Mouse (Mus musculus): ENCODE measurements around the gene Ubash3b. TPM values are rescaled to one million over a fixed set of nuclear protein-coding genes. Genes with fewer than 3 reads are reported as not detected.

Ubash3b gene
- polyA plus RNA-seq, 1 experiment from 2014 or later = 5.7 TPM

DNA sequence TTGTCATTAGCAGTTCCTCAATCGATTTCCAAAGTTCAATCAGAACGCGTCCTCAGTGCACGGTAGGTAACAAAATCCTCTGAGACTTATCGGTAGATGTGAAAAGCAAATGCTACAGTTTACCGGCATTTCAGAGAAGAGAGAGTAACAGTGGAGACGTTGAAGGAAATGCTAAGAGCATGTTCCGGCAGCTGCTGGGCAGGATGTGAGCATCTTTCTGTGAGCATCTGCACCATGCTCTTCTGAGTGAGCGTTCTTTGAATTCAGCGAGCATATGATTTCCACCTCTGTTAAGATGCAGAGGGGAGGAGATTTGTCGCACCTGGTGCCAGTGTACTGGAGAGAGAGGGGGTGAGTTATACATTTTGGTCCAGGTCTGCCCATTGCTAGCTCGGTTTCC lies 45.4 kb downstream of the Ubash3b start:
- no peak overlapping the region for H3K4me3 ChIP-seq (replicated peaks)
- peaks cover 29% of the 10 kb centered on the region for H3K4me1 ChIP-seq (replicated peaks)
- no peak overlapping the region for H3K4me2 ChIP-seq
- H3K27ac ChIP-seq (replicated peaks) = no peak overlapping the region
- ATAC-seq (ENCODE audit: insufficient read depth) = no peak
- WGBS (ENCODE audit: insufficient replicate concordance) = 79% methylated on average over 12 of the region's 12 CpGs
- H3K36me3 ChIP-seq (replicated peaks) = no peaks in the 10 kb centered on the region
- no peaks in the 10 kb centered on the region for H3K27me3 ChIP-seq
- no peak overlapping the region for H3K9ac ChIP-seq
- no peaks in the 10 kb centered on the region for H3K9me3 ChIP-seq (replicated peaks)

DNA sequence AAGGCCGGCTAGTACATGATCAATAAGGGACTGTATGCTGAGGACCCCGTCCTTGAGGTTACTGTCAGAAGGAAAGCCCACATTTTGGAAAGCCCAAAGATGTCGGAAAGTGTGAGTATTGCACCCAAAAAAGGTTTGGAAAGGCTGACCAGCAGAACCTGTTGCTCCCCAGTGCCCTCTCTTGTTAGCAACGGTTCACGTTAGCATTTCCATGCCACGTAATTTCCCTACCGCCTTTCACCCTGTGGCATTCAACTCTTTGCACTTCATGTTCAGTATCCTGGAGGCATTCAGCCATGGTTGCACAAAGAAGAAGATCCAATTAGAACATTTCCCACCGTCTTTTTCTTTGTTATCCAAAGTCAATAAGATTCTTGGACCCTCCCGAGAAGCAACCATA lies 47.1 kb downstream of the Ubash3b start:
- no peak overlapping the region for H3K27ac ChIP-seq (replicated peaks)
- WGBS (ENCODE audit: insufficient replicate concordance) = 76% methylated on average over 9 of the region's 9 CpGs
- H3K27me3 ChIP-seq = no peaks in the 10 kb centered on the region
- no peaks in the 10 kb centered on the region for H3K36me3 ChIP-seq (replicated peaks)
- H3K9ac ChIP-seq = no peak overlapping the region
- no peak overlapping the region for H3K4me3 ChIP-seq (replicated peaks)
- no peak overlapping the region for H3K4me2 ChIP-seq
- no peaks in the 10 kb centered on the region for H3K9me3 ChIP-seq (replicated peaks)
- H3K4me1 ChIP-seq (replicated peaks) = peaks cover 17% of the 10 kb centered on the region
- no peak for ATAC-seq (ENCODE audit: insufficient read depth)

DNA sequence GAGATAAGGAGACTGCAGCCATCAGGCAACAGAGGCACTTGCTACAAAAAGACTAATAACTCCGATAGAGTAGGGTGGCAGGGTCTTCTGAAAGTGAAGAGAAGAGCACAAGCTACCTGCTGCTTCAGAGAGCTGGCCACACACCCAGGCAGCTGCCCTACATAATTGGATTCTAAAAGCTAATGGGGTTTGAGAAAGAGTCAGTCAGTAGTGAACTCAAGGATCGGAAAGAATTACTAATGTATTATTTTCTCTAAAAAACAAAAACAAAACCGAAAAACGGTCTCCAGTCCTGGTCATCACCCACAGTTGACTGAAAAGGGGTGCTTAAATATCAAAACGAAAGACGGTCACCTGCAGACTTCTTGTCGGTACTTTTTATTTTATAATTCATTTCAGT lies 51.7 kb downstream of the Ubash3b start:
- peaks cover 4% of the 10 kb centered on the region; the same call in 1 of the 2 replicates for H3K27me3 ChIP-seq
- no peaks in the 10 kb centered on the region for H3K36me3 ChIP-seq (replicated peaks)
- no peak overlapping the region for H3K4me3 ChIP-seq (replicated peaks)
- 56% methylated on average over 7 of the region's 7 CpGs for whole genome bisulfite sequencing (ENCODE audit: insufficient replicate concordance)
- no peak overlapping the region for H3K27ac ChIP-seq (replicated peaks)
- no peaks in the 10 kb centered on the region for H3K9me3 ChIP-seq (replicated peaks)
- no peak overlapping the region for H3K4me2 ChIP-seq
- 0 out of 2 replicates have a peak, but pooled peaks cover 4% of the 10 kb centered on the region for H3K4me1 ChIP-seq (replicated peaks)
- ATAC-seq (ENCODE audit: insufficient read depth) = no peak
- no peak overlapping the region for H3K9ac ChIP-seq

DNA sequence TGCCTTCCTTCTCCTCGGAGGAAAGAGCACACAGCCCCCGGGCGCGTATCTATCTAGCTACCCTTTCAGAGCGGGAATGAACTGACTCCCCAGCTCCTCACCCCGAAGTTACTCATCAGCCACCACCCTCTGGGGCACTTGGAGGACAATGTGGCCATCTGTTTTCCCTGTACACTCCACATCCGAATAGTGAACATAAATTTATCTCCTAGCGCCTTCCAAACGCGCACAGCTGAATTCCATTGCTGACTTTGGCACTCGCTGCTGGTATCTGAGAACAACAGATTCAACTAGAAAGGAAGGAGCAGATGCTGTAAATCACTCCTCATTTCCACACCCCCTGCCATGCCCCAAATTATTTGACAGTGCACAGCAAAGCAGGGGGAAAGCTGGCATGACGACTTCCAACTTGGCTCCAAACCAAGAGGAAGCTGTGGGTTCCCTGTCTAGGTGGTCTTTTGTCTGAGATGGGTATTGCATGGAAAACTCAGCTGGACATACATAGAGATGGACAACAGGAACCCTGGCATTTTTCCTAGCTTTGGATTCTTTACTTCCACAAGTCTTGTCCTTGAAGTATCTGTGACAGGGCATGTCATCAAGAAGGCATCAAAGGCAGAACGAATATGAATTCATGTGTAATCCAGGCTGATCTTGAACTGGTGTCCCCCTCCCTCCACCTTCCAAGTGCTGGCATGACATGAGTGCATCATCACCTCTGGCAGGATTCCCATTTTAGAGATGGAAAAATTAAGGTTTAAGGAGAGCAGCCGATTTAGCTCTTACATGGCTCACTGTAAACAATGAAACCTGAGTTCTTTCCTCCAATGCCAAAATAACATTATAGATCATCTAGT lies 52.9 kb downstream of the Ubash3b start:
- WGBS (ENCODE audit: insufficient replicate concordance) = 45% methylated on average over 14 of the region's 14 CpGs
- no peaks in the 10 kb centered on the region for H3K36me3 ChIP-seq (replicated peaks)
- no peak overlapping the region for H3K27ac ChIP-seq (replicated peaks)
- no peak overlapping the region for H3K4me3 ChIP-seq (replicated peaks)
- H3K27me3 ChIP-seq = peaks cover 4% of the 10 kb centered on the region; the same call in 1 of the 2 replicates
- H3K4me1 ChIP-seq (replicated peaks) = 0 out of 2 replicates have a peak, but pooled peaks cover 5% of the 10 kb centered on the region
- H3K9ac ChIP-seq = no peak overlapping the region
- ATAC-seq (ENCODE audit: insufficient read depth) = no peak
- H3K4me2 ChIP-seq = no peak overlapping the region
- no peaks in the 10 kb centered on the region for H3K9me3 ChIP-seq (replicated peaks)

DNA sequence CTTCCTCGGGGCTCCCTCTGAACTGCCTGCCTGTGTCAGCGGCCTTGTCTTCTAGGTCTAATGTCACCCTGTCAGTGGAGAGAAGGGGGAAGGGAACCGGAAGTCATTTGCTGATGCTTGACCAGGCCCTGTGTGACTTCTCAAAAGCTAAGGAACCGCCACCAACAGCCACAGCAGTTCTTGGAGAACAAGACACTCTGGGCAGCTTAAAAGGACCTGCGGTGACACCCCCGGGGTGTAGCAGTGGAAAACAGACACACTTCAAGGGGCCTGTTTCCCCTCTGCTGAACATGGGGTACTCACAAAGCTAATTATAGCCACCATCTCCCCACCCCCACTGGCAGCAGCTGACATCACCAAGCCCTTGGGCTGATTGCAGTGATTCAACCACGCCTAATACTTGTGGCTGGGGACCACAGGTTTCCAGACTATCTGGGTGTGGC lies 56.3 kb downstream of the Ubash3b start:
- no peak overlapping the region for H3K27ac ChIP-seq (replicated peaks)
- no peaks in the 10 kb centered on the region for H3K36me3 ChIP-seq (replicated peaks)
- no peaks in the 10 kb centered on the region for H3K9me3 ChIP-seq (replicated peaks)
- no peak overlapping the region for H3K9ac ChIP-seq
- 0 out of 2 replicates have a peak, but pooled peaks cover 5% of the 10 kb centered on the region for H3K4me1 ChIP-seq (replicated peaks)
- WGBS (ENCODE audit: insufficient replicate concordance) = 17% methylated on average over 7 of the region's 7 CpGs
- H3K4me3 ChIP-seq (replicated peaks) = no peak overlapping the region
- no peak overlapping the region for H3K4me2 ChIP-seq
- peak; percentile 42; the same call in 1 of the 2 replicates for ATAC-seq (ENCODE audit: insufficient read depth)
- peaks cover 4% of the 10 kb centered on the region; the same call in 1 of the 2 replicates for H3K27me3 ChIP-seq

DNA sequence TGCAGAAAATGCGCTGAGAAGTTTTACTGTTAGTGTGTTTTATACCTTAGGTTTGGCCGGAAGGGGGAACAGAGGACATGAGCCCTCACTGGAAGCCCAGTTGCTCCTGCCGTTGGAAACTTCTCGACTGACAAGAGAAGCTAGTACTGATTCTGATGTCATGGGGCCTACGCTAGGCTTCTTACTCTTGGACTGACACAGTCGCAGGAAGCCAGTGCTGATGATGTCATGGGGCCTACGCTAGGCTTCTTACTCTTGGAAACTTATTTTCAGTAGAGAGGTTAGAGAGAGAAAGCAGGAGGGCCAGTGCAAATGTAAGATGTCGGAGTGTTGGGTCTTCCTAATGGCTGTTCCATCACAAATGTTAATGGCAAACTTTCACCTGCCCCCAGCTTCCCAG lies 57.8 kb downstream of the Ubash3b start:
- Histone ChIP-seq H3K36me3 (replicated peaks) (no peaks in the 10 kb centered on the region), H3K4me3 (replicated peaks) (no peak overlapping the region), H3K9ac (no peak overlapping the region), H3K4me2 (no peak overlapping the region), H3K27me3 (peaks cover 4% of the 10 kb centered on the region; the same call in 1 of the 2 replicates), H3K27ac (replicated peaks) (no peak overlapping the region), H3K9me3 (replicated peaks) (no peaks in the 10 kb centered on the region), H3K4me1 (replicated peaks) (0 out of 2 replicates have a peak, but pooled peaks cover 5% of the 10 kb centered on the region)
- WGBS (ENCODE audit: insufficient replicate concordance) = 69% methylated on average over 8 of the region's 8 CpGs
- ATAC-seq (ENCODE audit: insufficient read depth) = no peak

DNA sequence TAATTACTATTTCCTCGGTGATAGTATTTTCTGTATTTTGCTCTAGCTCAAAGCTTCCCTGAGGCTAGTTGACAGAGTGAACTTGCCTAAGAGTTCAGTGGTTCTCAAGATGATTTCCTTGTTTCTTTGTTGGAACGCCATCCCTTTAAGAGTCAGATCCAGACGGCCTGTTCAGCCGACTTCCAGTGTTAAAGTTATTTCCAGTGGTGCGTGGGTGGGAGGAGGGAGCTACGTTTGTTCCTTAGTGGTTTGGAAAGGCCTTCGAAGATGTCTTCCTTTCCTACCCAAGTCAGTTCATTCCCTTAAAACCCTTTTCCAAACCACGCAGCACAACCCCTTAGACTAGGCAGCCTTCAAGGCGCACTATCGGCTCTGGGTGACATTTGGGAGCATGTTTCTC lies 58.9 kb downstream of the Ubash3b start:
- no peak overlapping the region for H3K4me2 ChIP-seq
- ATAC-seq (ENCODE audit: insufficient read depth) = no peak
- 0 out of 2 replicates have a peak, but pooled peaks cover 2% of the 10 kb centered on the region for H3K4me1 ChIP-seq (replicated peaks)
- H3K27me3 ChIP-seq = 0 out of 2 replicates have a peak, but pooled peaks cover 4% of the 10 kb centered on the region
- no peak overlapping the region for H3K27ac ChIP-seq (replicated peaks)
- no peak overlapping the region for H3K4me3 ChIP-seq (replicated peaks)
- H3K9ac ChIP-seq = no peak overlapping the region
- H3K36me3 ChIP-seq (replicated peaks) = no peaks in the 10 kb centered on the region
- no peaks in the 10 kb centered on the region for H3K9me3 ChIP-seq (replicated peaks)
- WGBS (ENCODE audit: insufficient replicate concordance) = 71% methylated on average over 10 of the region's 10 CpGs

DNA sequence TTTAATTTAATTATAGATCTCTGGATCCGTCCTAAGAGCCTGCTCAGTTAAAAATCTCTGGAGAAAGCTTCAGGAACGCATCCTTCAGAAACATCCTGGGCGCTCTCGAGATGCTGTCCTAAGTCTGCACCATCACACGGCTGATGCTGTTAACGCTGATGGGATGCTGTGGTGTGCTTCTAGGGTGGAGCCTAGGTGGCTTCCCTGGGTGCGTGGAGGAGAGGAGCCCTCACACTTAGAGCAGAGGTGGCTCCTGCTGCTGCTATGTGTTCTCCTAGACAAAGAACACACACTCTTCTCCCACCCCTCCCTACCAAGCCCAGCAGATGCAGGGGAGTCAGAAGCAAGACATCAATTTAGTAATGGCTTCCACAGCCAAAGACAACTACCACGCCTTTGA lies 61.6 kb downstream of the Ubash3b start:
- Histone ChIP-seq H3K4me3 (replicated peaks) (no peak overlapping the region), H3K9ac (no peak overlapping the region), H3K27me3 (no peaks in the 10 kb centered on the region), H3K4me1 (replicated peaks) (0 out of 2 replicates have a peak, but pooled peaks cover 2% of the 10 kb centered on the region), H3K27ac (replicated peaks) (no peak overlapping the region), H3K9me3 (replicated peaks) (no peaks in the 10 kb centered on the region), H3K4me2 (no peak overlapping the region), H3K36me3 (replicated peaks) (no peaks in the 10 kb centered on the region)
- no peak for ATAC-seq (ENCODE audit: insufficient read depth)
- 69% methylated on average over 8 of the region's 8 CpGs for WGBS (ENCODE audit: insufficient replicate concordance)

DNA sequence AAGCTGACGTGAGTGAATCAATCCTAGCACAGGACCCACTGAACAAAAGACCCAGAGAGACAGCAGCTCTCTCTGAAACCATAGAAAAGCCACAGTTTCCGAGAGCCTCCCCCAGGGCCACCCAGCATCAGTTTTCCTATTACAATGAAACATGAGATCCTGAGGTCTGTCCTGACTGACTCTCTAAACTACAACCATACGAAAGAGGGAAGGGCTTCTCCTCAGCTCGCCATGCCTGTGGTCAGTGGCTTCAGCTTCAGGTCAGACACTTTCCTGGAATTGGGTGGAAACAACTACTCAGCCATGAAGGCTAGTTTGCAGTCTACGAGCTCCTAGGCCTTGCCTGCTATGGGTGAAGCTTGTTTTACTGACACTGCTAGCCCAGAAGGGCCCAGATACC lies 62.4 kb downstream of the Ubash3b start:
- ATAC-seq (ENCODE audit: insufficient read depth) = no peak
- H3K4me2 ChIP-seq = no peak overlapping the region
- no peaks in the 10 kb centered on the region for H3K27me3 ChIP-seq
- H3K9ac ChIP-seq = no peak overlapping the region
- no peaks in the 10 kb centered on the region for H3K4me1 ChIP-seq (replicated peaks)
- H3K4me3 ChIP-seq (replicated peaks) = no peak overlapping the region
- no peaks in the 10 kb centered on the region for H3K36me3 ChIP-seq (replicated peaks)
- H3K9me3 ChIP-seq (replicated peaks) = no peaks in the 10 kb centered on the region
- WGBS (ENCODE audit: insufficient replicate concordance) = 46% methylated on average over 5 of the region's 5 CpGs
- no peak overlapping the region for H3K27ac ChIP-seq (replicated peaks)

DNA sequence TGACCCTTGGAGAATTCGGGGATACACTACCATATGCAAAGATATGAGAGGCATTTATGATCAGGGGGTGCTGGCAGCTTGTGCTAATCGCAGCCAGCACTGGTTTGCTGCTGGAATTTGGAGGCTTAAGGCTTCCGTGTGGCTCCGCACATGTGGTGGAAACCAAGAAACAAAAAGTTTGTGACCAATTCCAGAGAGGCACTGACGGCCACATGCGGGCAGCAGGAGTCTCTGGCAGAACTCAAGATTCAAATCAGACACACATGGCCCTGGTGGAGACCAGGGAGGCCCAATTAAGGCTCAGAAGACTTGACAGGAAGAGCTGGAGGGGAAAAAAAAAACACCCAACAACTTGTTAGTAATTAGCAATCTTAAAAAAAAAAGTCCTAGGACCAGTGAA lies 63.4 kb downstream of the Ubash3b start:
- Histone ChIP-seq H3K9me3 (replicated peaks) (no peaks in the 10 kb centered on the region), H3K36me3 (replicated peaks) (no peaks in the 10 kb centered on the region), H3K9ac (no peak overlapping the region), H3K27me3 (no peaks in the 10 kb centered on the region), H3K4me3 (replicated peaks) (no peak overlapping the region), H3K27ac (replicated peaks) (no peak overlapping the region), H3K4me1 (replicated peaks) (no peaks in the 10 kb centered on the region), H3K4me2 (no peak overlapping the region)
- ATAC-seq (ENCODE audit: insufficient read depth) = no peak
- WGBS (ENCODE audit: insufficient replicate concordance) = 73% methylated on average over 6 of the region's 6 CpGs

DNA sequence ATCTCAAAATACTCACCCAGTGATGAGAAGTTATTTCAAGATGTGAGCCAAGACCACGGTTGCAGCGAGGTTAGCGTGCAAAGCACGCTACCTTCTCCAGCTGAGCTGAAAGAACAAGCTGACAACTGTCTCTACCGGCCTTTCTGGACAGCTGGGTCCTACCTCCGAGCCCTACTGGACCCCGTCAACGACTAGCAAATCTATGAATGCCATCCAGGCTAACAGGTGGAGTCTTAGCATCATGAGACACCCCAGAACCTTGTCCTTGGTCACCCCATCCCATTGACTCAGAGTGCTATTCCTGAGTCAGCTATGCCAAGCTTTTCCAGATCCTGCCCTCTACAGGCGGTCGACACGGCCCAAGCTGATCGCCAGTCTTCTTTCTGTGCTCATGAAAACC lies 69.5 kb downstream of the Ubash3b start:
- Histone ChIP-seq H3K27me3 (no peaks in the 10 kb centered on the region), H3K36me3 (replicated peaks) (no peaks in the 10 kb centered on the region), H3K9me3 (replicated peaks) (no peaks in the 10 kb centered on the region), H3K4me2 (no peak overlapping the region), H3K27ac (replicated peaks) (no peak overlapping the region), H3K4me1 (replicated peaks) (0 out of 2 replicates have a peak, but pooled peaks cover 5% of the 10 kb centered on the region), H3K9ac (no peak overlapping the region), H3K4me3 (replicated peaks) (no peak overlapping the region)
- no peak for ATAC-seq (ENCODE audit: insufficient read depth)
- WGBS (ENCODE audit: insufficient replicate concordance) = 80% methylated on average over 12 of the region's 12 CpGs
